ENCODE assay signal across 8 mouse cellular contexts in genomic region chr10:22731272-22732093, GRCm38 (mm10). TPM values are rescaled to one million over a fixed set of nuclear protein-coding genes. Genes with fewer than 3 reads are reported as not detected.
A peak's percentile ranks its signal among the peaks of the same experiment; 100 is the strongest.
DNase-seq lines count a peak whose midpoint lies in the region; ATAC-seq and TF ChIP-seq lines count a peak whose summit lies in the region.

Gene Tbpl1, minus strand, starts transcription at chr10:22731938.

- no peaks in the 10 kb centered on the region for H3K9me3 ChIP-seq in embryonic facial prominence, embryonic 15.5 days (replicated peaks)
- no peaks in the 10 kb centered on the region for H3K9me3 ChIP-seq in limb, embryonic 14.5 days (ENCODE audit: control insufficient read depth, low read length)
- no peaks in the 10 kb centered on the region for H3K9me3 ChIP-seq in midbrain, postnatal 0 days (ENCODE audit: low read length)

- peak within 1 kb of the TSS; percentile 96 for H3K27ac ChIP-seq in bone marrow, adult 2 months (ENCODE audit: control insufficient read depth, insufficient read depth, low read depth, low read length, poor library complexity)
- H3K27ac ChIP-seq in embryonic facial prominence, embryonic 15.5 days (replicated peaks), result peak within 1 kb of the TSS; percentile 90
- H3K27ac ChIP-seq in limb, embryonic 14.5 days (replicated peaks; ENCODE audit: low read depth, low read length), result peak within 1 kb of the TSS; percentile 87
- peak within 1 kb of the TSS; percentile 97 for H3K27ac ChIP-seq in midbrain, postnatal 0 days (ENCODE audit: low read depth, low read length)

- no peaks in the 10 kb centered on the region for H3K27me3 ChIP-seq in embryonic facial prominence, embryonic 15.5 days
- H3K27me3 ChIP-seq in limb, embryonic 14.5 days (ENCODE audit: control insufficient read depth, insufficient read depth, low read length), result no peaks in the 10 kb centered on the region
- H3K27me3 ChIP-seq in midbrain, postnatal 0 days (ENCODE audit: insufficient read depth, low read length), result no peaks in the 10 kb centered on the region

- peak within 1 kb of the TSS; percentile 88 for H3K4me2 ChIP-seq in embryonic facial prominence, embryonic 15.5 days (replicated peaks)
- peak within 1 kb of the TSS; percentile 94 for H3K4me2 ChIP-seq in limb, embryonic 14.5 days (replicated peaks; ENCODE audit: low read depth, low read length, severe bottlenecking)
- H3K4me2 ChIP-seq in midbrain, postnatal 0 days (ENCODE audit: low read depth, low read length, poor library complexity, severe bottlenecking), result peak within 1 kb of the TSS; percentile 95

- peak; percentile 75; the same call in 1 of the 2 replicates for TF ChIP-seq POLR2A in bone marrow, adult 2 months (IDR thresholded peaks at IDR 0.05; ENCODE audit: borderline replicate concordance, control insufficient read depth, low read depth, low read length)
- TF ChIP-seq POLR2A in limb, embryonic 14.5 days (IDR thresholded peaks at IDR 0.05; ENCODE audit: borderline replicate concordance, extremely low read depth, insufficient read depth, insufficient read length), result peak; percentile 92; the same call in 1 of the 2 replicates

- H3K9ac ChIP-seq in embryonic facial prominence, embryonic 15.5 days, result peak within 1 kb of the TSS; percentile 95
- H3K9ac ChIP-seq in limb, embryonic 14.5 days (ENCODE audit: low read depth, low read length, severe bottlenecking), result peak within 1 kb of the TSS; percentile 98
- H3K9ac ChIP-seq in midbrain, postnatal 0 days (replicated peaks; ENCODE audit: low read length, poor library complexity, severe bottlenecking), result peak within 1 kb of the TSS; percentile 94

- no peaks in the 10 kb centered on the region for H3K36me3 ChIP-seq in embryonic facial prominence, embryonic 15.5 days
- no peaks in the 10 kb centered on the region for H3K36me3 ChIP-seq in limb, embryonic 14.5 days (ENCODE audit: control insufficient read depth, insufficient read depth, low read length)
- H3K36me3 ChIP-seq in midbrain, postnatal 0 days (ENCODE audit: insufficient read depth, low read length), result no peaks in the 10 kb centered on the region

- WGBS in bone marrow, adult 2 months, result under 1% methylated on average over 77 of the region's 77 CpGs
- WGBS in embryonic facial prominence, embryonic 15.5 days, result under 1% methylated on average over 77 of the region's 77 CpGs
- under 1% methylated on average over 62 of the region's 77 CpGs for WGBS in limb, embryonic 14.5 days
- WGBS in midbrain, postnatal 0 days, result under 1% methylated on average over 71 of the region's 77 CpGs

- peak; percentile 98 for ATAC-seq in embryonic facial prominence, embryonic 15.5 days (ENCODE audit: insufficient number of reproducible peaks, low FRiP score, low TSS enrichment, low read depth)
- peak; percentile 99 for ATAC-seq in limb, embryonic 14.5 days (ENCODE audit: low FRiP score, low read depth)
- peak; percentile 99 for ATAC-seq in midbrain, postnatal 0 days (ENCODE audit: low FRiP score)

- H3K4me3 ChIP-seq in bone marrow, adult 2 months (replicated peaks; ENCODE audit: control insufficient read depth, low read depth, low read length), result peak within 1 kb of the TSS; percentile 83
- H3K4me3 ChIP-seq in embryonic facial prominence, embryonic 15.5 days (replicated peaks), result peak within 1 kb of the TSS; percentile 97
- H3K4me3 ChIP-seq in limb, embryonic 14.5 days (replicated peaks; ENCODE audit: low read length), result peak within 1 kb of the TSS; percentile 98
- peak within 1 kb of the TSS; percentile 99 for H3K4me3 ChIP-seq in midbrain, postnatal 0 days (ENCODE audit: low read depth, low read length)

- TF ChIP-seq CTCF in bone marrow, adult 2 months (IDR thresholded peaks at IDR 0.05; ENCODE audit: control insufficient read depth, insufficient read depth, low read length), result no peak
- TF ChIP-seq CTCF in midbrain, postnatal 0 days (IDR thresholded peaks at IDR 0.05), result peak; percentile 17; the same call in 1 of the 2 replicates

- peak; percentile 97 for DNase-seq in A20 (ENCODE audit: low read depth, low spot score)
- DNase-seq in heart, adult 8-10 months (ENCODE audit: low spot score), result peak; percentile 97
- peak; percentile 97 for DNase-seq in kidney, adult 9 months
- DNase-seq in limb, embryonic 14.5 days (ENCODE audit: low spot score), result peak; percentile 97
- peak; percentile 98 for DNase-seq in midbrain, postnatal 0 days (ENCODE audit: low spot score)
- DNase-seq in spleen, postnatal 4 days (ENCODE audit: low spot score in 2 of 2), result peak; percentile 96

- peaks cover 3% of the 10 kb centered on the region; the same call in 1 of the 2 replicates for H3K4me1 ChIP-seq in bone marrow, adult 2 months (ENCODE audit: control insufficient read depth, insufficient read depth, low read length)
- H3K4me1 ChIP-seq in embryonic facial prominence, embryonic 15.5 days, result peaks cover 16% of the 10 kb centered on the region
- H3K4me1 ChIP-seq in limb, embryonic 14.5 days (ENCODE audit: control insufficient read depth, insufficient read depth, low read length), result peaks cover 15% of the 10 kb centered on the region
- H3K4me1 ChIP-seq in midbrain, postnatal 0 days (ENCODE audit: insufficient read depth, low read length), result peaks cover 13% of the 10 kb centered on the region

RNA-seq across cellular contexts. Expression of gene Tbpl1, which starts in this region (rescaled TPM):
- 13.4 and 29.2 TPM in 2 replicates for polyA plus RNA-seq in bone marrow, adult 2 months (2011; ENCODE audit: insufficient read depth, insufficient read length, low replicate concordance, missing spikeins)
- 58.2 and 59.4 TPM in 2 replicates for polyA plus RNA-seq in embryonic facial prominence, embryonic 15.5 days (2015; fragmentation: Nextera tagmentation; extraction: Ambion mirVana)
- 10 to 100 TPM; 13.6 to 23.7 (median 16.2) TPM for total RNA-seq in heart, adult 8-10 months (2022)
- polyA plus RNA-seq in limb, embryonic 14.5 days (2012; rRNA removed), result 31.7 and 34.6 TPM in 2 replicates
- polyA plus RNA-seq in limb, embryonic 14.5 days (2014; fragmentation: Nextera tagmentation; extraction: Ambion mirVana), result 53.2 and 54.8 TPM in 2 replicates
- total RNA-seq in midbrain, postnatal 0 days (2014; rRNA removed), result 36.6 and 47.6 TPM in 2 replicates
- 61.5 and 62.2 TPM in 2 replicates for polyA plus RNA-seq in midbrain, postnatal 0 days (2015; fragmentation: Nextera tagmentation; extraction: Ambion mirVana)

Comparison
In these comparisons a context has a peak if more than half of its experiments do, and no peak if none do; other contexts are left out.
1. Peak in every context shown above with its lines: DNase-seq, ATAC-seq, H3K4me3 ChIP-seq and H3K27ac ChIP-seq.